Mouse (Mus musculus) common myeloid progenitor, adult 5-6 weeks (primary cell): ENCODE measurements around the gene Myocd. TPM values are rescaled to one million over a fixed set of nuclear protein-coding genes. Genes with fewer than 3 reads are reported as not detected.

Experiments
- ATAC-seq: replicated peaks from 2 replicates; pipeline ENCODE4 v1.8.0; 2016; ENCODE audit warnings: low read depth, mild to moderate bottlenecking, moderate TSS enrichment, inconsistent platforms; ENCODE audit not compliant: poor library complexity, severe bottlenecking
- total RNA-seq: library from RNA; stranded (forward); fragments of 200-1000, 187-1606 nt; gene quantifications from 2 replicates; pipeline ENCODE4 v1.2.3, GENCODE M21; 2017

Myocd gene
- total RNA-seq, 1 experiment from 2014 or later: not detected

GRCm38 (mm10) chr11:65153006-65153405 lies 116.8 kb downstream of the Myocd start:
- no peak for ATAC-seq

GRCm38 (mm10) chr11:65148441-65148840 lies 121.3 kb downstream of the Myocd start:
- ATAC-seq: no peak

- ATAC-seq: no peak
Observed at GRCm38 (mm10) chr11:65142838-65143417, 126.9 kb downstream of the Myocd start.

GRCm38 (mm10) chr11:65139030-65139429 lies 130.8 kb downstream of the Myocd start:
- ATAC-seq: no peak

- no peak for ATAC-seq
Observed at GRCm38 (mm10) chr11:65137145-65137652, 132.6 kb downstream of the Myocd start.

GRCm38 (mm10) chr11:65135251-65135739 lies 134.5 kb downstream of the Myocd start:
- no peak for ATAC-seq

- no peak for ATAC-seq
Observed at GRCm38 (mm10) chr11:65133661-65134060, 136.1 kb downstream of the Myocd start.

- ATAC-seq: no peak
Observed at GRCm38 (mm10) chr11:65129110-65129509, 140.7 kb downstream of the Myocd start.

GRCm38 (mm10) chr11:65128666-65129065 lies 141.1 kb downstream of the Myocd start:
- no peak for ATAC-seq

GRCm38 (mm10) chr11:65126566-65126965 lies 143.2 kb downstream of the Myocd start:
- no peak for ATAC-seq

Other genes with a start within 250 kb of the Myocd start
- gene 1700086D15Rik, start 110.1 kb downstream of the Myocd start, total RNA-seq: not detected in 2 replicates
- gene Arhgap44, start 107.0 kb downstream of the Myocd start, total RNA-seq: not detected in 2 replicates